Mouse (Mus musculus) limb, embryonic 15.5 days (tissue): ENCODE data around the gene Lpar2. TPM values are rescaled to one million over a fixed set of nuclear protein-coding genes. Genes with fewer than 3 reads are reported as not detected.

Source experiments
- ATAC-seq: fragments of 200-750 bp; cut with Nextera tagmentation; 2 replicates; pipeline ENCODE4 v1.8.0; 2017; ENCODE audit warnings: low read depth, moderate TSS enrichment; ENCODE audit not compliant: insufficient number of reproducible peaks, low FRiP score, low TSS enrichment
- H3K27ac ChIP-seq: fragments of 300-500 bp; sonication (generic); 2 replicates; pipeline ENCODE4 v1.5.1; 2015; ENCODE audit warnings: moderate library complexity, mild to moderate bottlenecking, inconsistent platforms
- H3K27me3 ChIP-seq: fragments of 300-500 bp; sonication (generic); 2 replicates; pipeline ENCODE4 v1.6.1; 2015; ENCODE audit warnings: inconsistent platforms
- H3K36me3 ChIP-seq: fragments of 300-500 bp; sonication (generic); 2 replicates; pipeline ENCODE4 v1.6.1; 2015; ENCODE audit warnings: inconsistent platforms
- H3K4me1 ChIP-seq: fragments of 300-500 bp; sonication (generic); 2 replicates; pipeline ENCODE4 v1.6.1; 2015; ENCODE audit warnings: inconsistent platforms
- H3K4me2 ChIP-seq: fragments of 300-500 bp; sonication (generic); 2 replicates; pipeline ENCODE4 v1.6.1; 2015; ENCODE audit warnings: mild to moderate bottlenecking, inconsistent platforms
- H3K4me3 ChIP-seq: fragments of 300-500 bp; sonication (generic); 2 replicates; pipeline ENCODE4 v1.5.1; 2015; ENCODE audit warnings: mild to moderate bottlenecking, inconsistent platforms
- H3K9ac ChIP-seq: fragments of 300-500 bp; sonication (generic); 2 replicates; pipeline ENCODE4 v1.6.1; 2015; ENCODE audit warnings: inconsistent platforms
- H3K9me3 ChIP-seq: fragments of 300-500 bp; sonication (generic); 2 replicates; pipeline ENCODE4 v1.6.1; 2016; ENCODE audit warnings: inconsistent platforms
- WGBS: fragments of 180-500 bp; shearing (Covaris S2); methylation state at CpG from one replicate; pipeline ENCODE4 v1.1.7; 2015; 5-methylcytosine and 5-hydroxymethylcytosine counted together
- polyA plus RNA-seq: library from polyadenylated mRNA; unstranded; fragments of >200 nt; fragmentation: Nextera tagmentation; extraction: Ambion mirVana; gene quantifications from 2 replicates; pipeline ENCODE4 v1.2.1, GENCODE M21; 2015

Lpar2 gene
- polyA plus RNA-seq, 1 experiment from 2014 or later: 0.45 TPM

DNA sequence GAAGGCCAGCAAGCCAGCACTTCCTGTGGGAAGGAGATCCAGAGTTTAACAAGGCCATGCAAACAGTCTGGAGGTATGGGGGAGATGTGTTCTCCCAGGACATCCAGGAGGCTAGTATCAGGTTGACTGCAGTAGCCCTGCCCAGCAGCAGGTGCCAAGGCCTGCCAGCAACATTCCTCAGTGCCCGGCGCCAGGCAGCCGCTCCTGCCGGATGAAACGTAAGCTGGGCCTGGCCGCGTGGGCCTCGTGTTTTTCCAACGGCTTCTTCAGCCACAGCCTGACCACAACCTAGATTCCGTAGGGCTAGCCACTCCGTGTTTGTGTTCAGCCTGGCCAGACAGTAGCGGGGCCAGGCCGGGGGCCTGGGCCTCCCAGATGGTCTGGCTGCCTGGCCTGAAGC lies 52.4 kb downstream of the Lpar2 start:
- H3K27me3 ChIP-seq: peaks cover 31% of the 10 kb centered on the region
- ATAC-seq: no peak
- no peak overlapping the region for H3K4me3 ChIP-seq
- H3K4me1 ChIP-seq: peaks cover 16% of the 10 kb centered on the region; the same call in 1 of the 2 replicates
- H3K9ac ChIP-seq: no peak overlapping the region
- WGBS: 76% methylated on average over 13 of the region's 13 CpGs
- no peaks in the 10 kb centered on the region for H3K36me3 ChIP-seq
- H3K27ac ChIP-seq: no peak overlapping the region
- H3K4me2 ChIP-seq: no peak overlapping the region
- no peaks in the 10 kb centered on the region for H3K9me3 ChIP-seq

DNA sequence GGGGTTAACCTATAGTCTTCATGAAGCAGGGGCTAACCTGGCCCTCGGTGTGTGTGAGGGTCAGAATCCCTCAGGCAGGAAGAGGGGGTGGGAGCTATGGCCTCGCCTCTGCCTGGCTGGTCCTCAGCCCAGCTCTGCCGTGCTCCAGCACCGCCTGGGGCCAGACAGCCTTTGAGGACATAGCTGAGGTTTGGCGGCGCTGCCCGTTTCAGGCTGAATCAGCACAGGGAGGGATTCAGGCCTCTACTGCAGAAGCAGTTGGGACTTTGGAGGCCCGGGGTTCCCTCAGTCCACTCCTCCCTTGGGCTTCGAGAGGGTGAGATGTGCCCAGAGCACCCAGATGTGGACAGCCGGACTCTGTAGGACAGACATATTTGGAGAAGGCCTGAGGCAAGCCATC lies 53.9 kb downstream of the Lpar2 start:
- Histone ChIP-seq H3K27ac (no peak overlapping the region), H3K4me2 (no peak overlapping the region), H3K27me3 (peaks cover 45% of the 10 kb centered on the region), H3K9me3 (no peaks in the 10 kb centered on the region), H3K4me1 (peaks cover 21% of the 10 kb centered on the region), H3K9ac (no peak overlapping the region), H3K4me3 (no peak overlapping the region), H3K36me3 (no peaks in the 10 kb centered on the region)
- WGBS: 37% methylated on average over 10 of the region's 10 CpGs
- ATAC-seq: no peak

DNA sequence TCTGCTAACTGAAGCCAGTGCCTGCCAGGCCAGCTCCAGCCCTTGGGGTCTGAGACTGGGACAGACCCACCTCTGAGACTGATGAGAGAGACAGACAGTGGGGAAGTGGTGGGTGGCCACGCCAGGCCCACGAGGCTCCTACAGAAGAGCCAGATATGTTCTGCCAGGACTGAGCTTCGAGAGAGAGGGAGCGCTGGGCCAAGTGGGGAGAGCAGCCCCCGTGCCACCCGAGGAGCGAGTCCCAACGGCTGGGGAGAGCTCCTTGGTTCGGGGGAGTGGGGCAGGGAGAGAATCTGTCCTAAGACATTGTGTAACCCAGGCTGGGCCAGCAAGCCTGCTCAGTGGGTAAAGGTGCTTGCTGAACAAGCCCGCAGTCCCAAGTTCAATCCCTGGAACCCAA lies 54.7 kb downstream of the Lpar2 start:
- Histone ChIP-seq H3K9me3 (no peaks in the 10 kb centered on the region), H3K4me2 (no peak overlapping the region), H3K9ac (no peak overlapping the region), H3K4me3 (no peak overlapping the region), H3K36me3 (no peaks in the 10 kb centered on the region), H3K27me3 (peaks cover 54% of the 10 kb centered on the region), H3K4me1 (peaks cover 30% of the 10 kb centered on the region), H3K27ac (no peak overlapping the region)
- 72% methylated on average over 10 of the region's 10 CpGs for WGBS
- no peak for ATAC-seq

DNA sequence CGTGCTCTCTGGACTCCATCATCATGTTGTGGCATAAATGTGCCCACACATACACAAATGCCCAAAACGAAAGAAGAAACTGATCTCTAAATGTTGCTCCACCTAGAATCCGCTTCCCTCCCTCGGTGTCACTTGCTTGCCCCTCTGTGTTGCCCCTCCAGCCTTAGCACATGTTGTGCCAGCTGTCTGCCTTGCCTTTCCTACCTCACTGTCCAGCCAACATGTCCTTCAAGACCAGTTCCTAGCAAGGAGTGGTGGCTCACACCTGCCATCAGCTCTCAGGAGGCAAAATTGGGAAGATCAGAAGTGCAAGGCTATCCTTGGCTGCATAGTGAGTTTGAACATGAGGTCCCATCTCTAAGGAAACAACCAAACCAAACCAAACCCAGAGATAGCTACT lies 55.2 kb downstream of the Lpar2 start:
- no peaks in the 10 kb centered on the region for H3K36me3 ChIP-seq
- no peaks in the 10 kb centered on the region for H3K9me3 ChIP-seq
- ATAC-seq: no peak
- WGBS: 82% methylated on average over 4 of the region's 4 CpGs
- peaks cover 58% of the 10 kb centered on the region for H3K27me3 ChIP-seq
- H3K9ac ChIP-seq: no peak overlapping the region
- H3K27ac ChIP-seq: no peak overlapping the region
- H3K4me1 ChIP-seq: peaks cover 34% of the 10 kb centered on the region
- no peak overlapping the region for H3K4me3 ChIP-seq
- no peak overlapping the region for H3K4me2 ChIP-seq

DNA sequence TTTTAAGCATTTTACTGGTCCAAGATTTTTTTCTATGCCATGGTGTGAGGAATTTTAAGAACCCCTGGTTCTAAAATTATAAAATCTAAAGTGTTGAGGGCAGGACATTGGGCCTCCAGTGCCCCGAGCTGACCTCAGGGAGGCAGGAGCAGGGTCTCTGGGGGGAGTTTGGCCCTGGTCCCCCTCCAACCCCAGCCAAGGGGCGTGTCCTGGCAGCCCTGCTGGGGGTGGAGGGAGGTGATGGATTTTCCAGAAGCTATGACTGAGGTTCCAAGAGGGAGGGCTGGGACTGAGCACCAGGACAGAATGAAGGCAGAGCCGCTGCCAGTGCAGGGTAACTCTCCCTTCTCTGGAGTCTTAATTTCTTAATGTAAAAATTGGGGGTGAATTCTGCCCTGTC lies 55.8 kb downstream of the Lpar2 start:
- ATAC-seq: no peak
- no peaks in the 10 kb centered on the region for H3K9me3 ChIP-seq
- H3K27ac ChIP-seq: no peak overlapping the region
- no peak overlapping the region for H3K4me3 ChIP-seq
- peaks cover 40% of the 10 kb centered on the region for H3K4me1 ChIP-seq
- peaks cover 64% of the 10 kb centered on the region for H3K27me3 ChIP-seq
- no peak overlapping the region for H3K9ac ChIP-seq
- no peaks in the 10 kb centered on the region for H3K36me3 ChIP-seq
- WGBS: 52% methylated on average over 3 of the region's 3 CpGs
- no peak overlapping the region for H3K4me2 ChIP-seq

DNA sequence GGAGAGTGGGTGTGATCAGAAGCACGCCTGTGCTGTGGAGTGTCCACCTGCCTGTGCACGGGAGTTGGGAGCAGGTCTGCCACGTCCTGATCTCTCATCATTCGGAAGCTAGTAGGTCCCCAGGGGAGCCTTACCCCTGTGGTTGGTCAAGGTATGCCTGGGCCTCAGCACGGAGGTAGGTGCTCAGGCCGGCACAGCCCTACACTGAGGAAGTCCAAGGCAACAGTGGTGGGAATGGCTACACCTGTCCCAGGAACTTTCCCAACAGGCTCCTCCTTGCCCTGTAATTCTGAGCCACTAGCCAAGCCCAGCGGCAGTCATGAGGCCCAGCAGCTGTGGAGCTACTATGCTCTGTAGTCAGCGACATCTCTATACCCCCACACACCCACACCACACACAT lies 57.4 kb downstream of the Lpar2 start:
- no peak overlapping the region for H3K4me2 ChIP-seq
- WGBS: 60% methylated on average over 8 of the region's 8 CpGs
- no peaks in the 10 kb centered on the region for H3K36me3 ChIP-seq
- no peak overlapping the region for H3K27ac ChIP-seq
- H3K9me3 ChIP-seq: no peaks in the 10 kb centered on the region
- no peak overlapping the region for H3K9ac ChIP-seq
- peaks cover 81% of the 10 kb centered on the region for H3K27me3 ChIP-seq
- ATAC-seq: no peak
- no peak overlapping the region for H3K4me3 ChIP-seq
- peaks cover 41% of the 10 kb centered on the region for H3K4me1 ChIP-seq

Other genes starting within 250 kb of the Lpar2 start
- gene Zfp868, start 196.9 kb upstream of the Lpar2 start, polyA plus RNA-seq: 22.0 and 24.2 TPM in 2 replicates
- 1.8 TPM in 2 replicates for gene Zfp964, start 167.9 kb upstream of the Lpar2 start, polyA plus RNA-seq
- gene Zfp869, start 111.7 kb upstream of the Lpar2 start, polyA plus RNA-seq: 30.3 and 30.9 TPM in 2 replicates
- gene Zfp963, start 72.5 kb upstream of the Lpar2 start, polyA plus RNA-seq: 7.0 and 7.2 TPM in 2 replicates
- gene Gm20422, start 47.5 kb upstream of the Lpar2 start, polyA plus RNA-seq: 0.66 TPM in 1 of 2 replicates, not detected in the other
- gene Atp13a1, start 31.3 kb upstream of the Lpar2 start, polyA plus RNA-seq: 48.7 and 50.0 TPM in 2 replicates
- gene Zfp866, start 31.3 kb upstream of the Lpar2 start, polyA plus RNA-seq: 27.3 and 28.9 TPM in 2 replicates
- gene Gmip, start 13.8 kb upstream of the Lpar2 start, polyA plus RNA-seq: 10.4 and 10.8 TPM in 2 replicates
- 4.3 and 4.7 TPM in 2 replicates for gene Pbx4, start 10.1 kb downstream of the Lpar2 start, polyA plus RNA-seq
- gene Cilp2, start 65.3 kb downstream of the Lpar2 start, polyA plus RNA-seq: 2.9 and 3.7 TPM in 2 replicates
- 3.2 and 4.2 TPM in 2 replicates for gene Tssk6, start 79.8 kb downstream of the Lpar2 start, polyA plus RNA-seq
- 168 and 176 TPM in 2 replicates for gene Ndufa13, start 80.1 kb downstream of the Lpar2 start, polyA plus RNA-seq
- gene Yjefn3, start 80.3 kb downstream of the Lpar2 start, polyA plus RNA-seq: 3.7 and 6.4 TPM in 2 replicates
- 36.3 and 39.7 TPM in 2 replicates for gene Gatad2a, start 174.0 kb downstream of the Lpar2 start, polyA plus RNA-seq
- gene Mau2, start 220.3 kb downstream of the Lpar2 start, polyA plus RNA-seq: 51.4 and 54.2 TPM in 2 replicates
- 41.9 and 43.7 TPM in 2 replicates for gene Sugp1, start 220.4 kb downstream of the Lpar2 start, polyA plus RNA-seq